Mouse (Mus musculus) stomach, embryonic 15.5 days (tissue): ENCODE data around the gene 1300017J02Rik. TPM values are rescaled to one million over a fixed set of nuclear protein-coding genes. Genes with fewer than 3 reads are reported as not detected.

Experiments used
- ATAC-seq: fragments of 200-750 bp; cut with Nextera tagmentation; 2 replicates; pipeline ENCODE4 v1.8.0; 2017; ENCODE audit warnings: low read depth, moderate number of reproducible peaks, moderate TSS enrichment; ENCODE audit not compliant: insufficient read depth, low FRiP score
- H3K27ac ChIP-seq: fragments of 300-500 bp; sonication (generic); 2 replicates; pipeline ENCODE4 v1.5.1; 2015; ENCODE audit warnings: mild to moderate bottlenecking, inconsistent platforms
- H3K27me3 ChIP-seq: fragments of 300-500 bp; sonication (generic); replicated peaks from 2 replicates; pipeline ENCODE4 v1.6.1; 2015; ENCODE audit warnings: inconsistent platforms
- H3K36me3 ChIP-seq: fragments of 300-500 bp; sonication (generic); 2 replicates; pipeline ENCODE4 v1.6.1; 2015; ENCODE audit warnings: inconsistent platforms
- H3K4me1 ChIP-seq: fragments of 300-500 bp; sonication (generic); 2 replicates; pipeline ENCODE4 v1.6.1; 2015; ENCODE audit warnings: inconsistent platforms
- H3K4me2 ChIP-seq: fragments of 300-500 bp; sonication (generic); 2 replicates; pipeline ENCODE4 v1.6.1; 2015; ENCODE audit warnings: mild to moderate bottlenecking, inconsistent platforms
- H3K4me3 ChIP-seq: fragments of 300-500 bp; sonication (generic); replicated peaks from 2 replicates; pipeline ENCODE4 v1.5.1; 2015; ENCODE audit warnings: inconsistent platforms
- H3K9ac ChIP-seq: fragments of 300-500 bp; sonication (generic); 2 replicates; pipeline ENCODE4 v1.6.1; 2015; ENCODE audit warnings: inconsistent platforms
- H3K9me3 ChIP-seq: fragments of 300-500 bp; sonication (generic); 2 replicates; pipeline ENCODE4 v1.6.1; 2016; ENCODE audit warnings: inconsistent platforms
- WGBS: fragments of 180-500 bp; shearing (Covaris S2); methylation state at CpG from one replicate; pipeline ENCODE4 v1.1.7; 2015; 5-methylcytosine and 5-hydroxymethylcytosine counted together
- polyA plus RNA-seq: library from polyadenylated mRNA; unstranded; fragments of >200 nt; fragmentation: Nextera tagmentation; extraction: Ambion mirVana; gene quantifications from 2 replicates; pipeline ENCODE4 v1.2.1, GENCODE M21; 2015

Gene 1300017J02Rik
- polyA plus RNA-seq, 1 experiment from 2014 or later = 6.6 TPM

DNA sequence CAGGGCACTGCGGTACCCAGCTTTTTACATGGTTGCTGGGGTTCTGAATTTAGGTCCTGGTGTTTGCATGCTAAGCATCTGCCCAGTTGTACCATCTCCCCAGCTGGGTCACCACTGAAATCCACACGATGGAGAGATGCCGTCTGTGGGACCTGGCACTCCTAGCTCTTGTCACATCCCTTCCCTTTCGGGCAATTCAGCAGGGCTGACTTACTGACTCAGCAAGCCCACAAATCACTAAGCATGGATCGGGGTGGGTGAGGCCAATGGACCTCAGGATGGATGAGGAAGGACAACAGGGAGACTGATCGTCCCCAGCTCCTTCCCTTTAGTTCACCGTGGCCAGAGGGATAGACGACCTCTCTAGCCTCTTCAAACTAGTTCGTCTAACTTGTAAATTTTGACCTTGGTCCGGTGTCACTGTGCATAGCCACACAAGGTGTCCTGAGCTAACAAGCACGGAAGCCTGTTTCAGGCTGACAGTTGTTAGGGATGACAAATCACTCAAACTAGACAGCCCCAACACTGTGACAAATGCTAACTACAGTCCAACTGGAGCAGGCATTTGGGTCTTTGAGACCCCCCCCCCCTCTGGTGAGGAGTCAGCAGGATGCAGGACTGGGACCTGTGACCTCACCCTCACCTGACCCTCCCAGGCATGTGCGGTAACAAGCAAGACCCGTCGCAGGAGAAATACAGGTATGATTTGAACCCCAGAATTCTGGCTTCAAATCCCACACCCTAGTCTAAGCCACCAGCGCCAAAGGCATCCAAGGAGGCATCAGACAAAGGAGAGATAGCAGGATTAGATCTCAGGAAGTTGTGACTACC is 75.6 kb downstream of the 1300017J02Rik start:
- Histone ChIP-seq H3K27me3 (no peaks in the 10 kb centered on the region), H3K27ac (no peak overlapping the region), H3K9ac (no peak overlapping the region), H3K4me3 (no peak overlapping the region), H3K36me3 (no peaks in the 10 kb centered on the region), H3K9me3 (no peaks in the 10 kb centered on the region), H3K4me1 (no peaks in the 10 kb centered on the region), H3K4me2 (no peak overlapping the region)
- 74% methylated on average over 15 of the region's 15 CpGs for WGBS
- no peak for ATAC-seq

DNA sequence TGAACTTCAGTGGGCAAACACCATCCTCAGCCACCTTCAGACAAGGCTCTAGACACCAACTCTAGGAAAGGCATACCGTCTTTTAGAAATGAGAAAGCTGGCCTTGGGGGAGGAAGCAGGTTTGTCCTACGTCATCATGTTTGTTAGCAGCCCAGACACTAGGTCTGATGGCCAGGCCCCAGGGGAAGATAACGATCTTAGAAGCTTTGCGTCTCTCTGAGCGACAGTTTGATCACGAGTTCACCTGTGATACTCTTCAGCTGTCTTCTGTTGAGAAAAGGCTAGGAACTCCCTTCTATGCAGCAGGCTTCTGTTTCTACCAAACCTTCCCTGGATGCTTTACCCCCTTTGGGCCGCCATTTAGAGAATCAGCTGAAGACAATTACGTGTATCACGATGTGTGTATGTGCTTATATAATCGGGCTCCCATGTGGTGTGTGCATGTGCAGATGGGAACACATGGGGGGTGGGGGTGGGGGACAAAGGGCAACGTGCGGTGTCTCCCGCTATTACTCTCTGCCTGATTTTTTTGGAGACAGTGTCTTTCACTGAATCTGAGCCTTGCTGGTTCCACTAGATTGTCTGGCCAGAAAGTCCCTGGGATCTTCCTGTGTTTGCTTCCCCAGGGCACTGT is 76.4 kb downstream of the 1300017J02Rik start:
- no peaks in the 10 kb centered on the region for H3K4me1 ChIP-seq
- ATAC-seq = no peak
- H3K9ac ChIP-seq = no peak overlapping the region
- H3K36me3 ChIP-seq = no peaks in the 10 kb centered on the region
- H3K4me3 ChIP-seq = no peak overlapping the region
- no peaks in the 10 kb centered on the region for H3K9me3 ChIP-seq
- no peak overlapping the region for H3K27ac ChIP-seq
- no peak overlapping the region for H3K4me2 ChIP-seq
- 75% methylated on average over 13 of the region's 13 CpGs for WGBS
- no peaks in the 10 kb centered on the region for H3K27me3 ChIP-seq

DNA sequence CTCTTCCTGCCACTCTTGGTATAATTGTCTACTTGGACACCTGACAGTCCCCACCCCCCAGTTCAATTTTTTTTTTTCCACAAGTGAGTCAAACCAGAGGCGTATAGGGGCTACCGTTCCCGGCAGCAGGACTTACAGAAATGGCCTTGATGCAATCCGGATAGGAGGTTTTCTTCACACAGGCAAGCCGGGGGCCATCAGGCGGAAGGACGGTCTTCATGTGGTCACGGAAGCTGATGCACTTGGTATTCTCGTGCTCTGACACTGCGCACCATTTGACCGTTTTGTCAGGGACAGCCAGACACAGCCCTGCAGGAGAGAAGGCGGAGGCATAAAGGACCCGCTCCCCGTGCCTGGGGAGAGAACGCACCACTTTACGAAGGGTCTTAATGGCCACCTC is 77.1 kb downstream of the 1300017J02Rik start:
- Histone ChIP-seq H3K9ac (no peak overlapping the region), H3K4me3 (no peak overlapping the region), H3K4me1 (no peaks in the 10 kb centered on the region), H3K27ac (no peak overlapping the region), H3K9me3 (no peaks in the 10 kb centered on the region), H3K4me2 (no peak overlapping the region), H3K27me3 (no peaks in the 10 kb centered on the region), H3K36me3 (no peaks in the 10 kb centered on the region)
- WGBS = 90% methylated on average over 16 of the region's 16 CpGs
- ATAC-seq = no peak

DNA sequence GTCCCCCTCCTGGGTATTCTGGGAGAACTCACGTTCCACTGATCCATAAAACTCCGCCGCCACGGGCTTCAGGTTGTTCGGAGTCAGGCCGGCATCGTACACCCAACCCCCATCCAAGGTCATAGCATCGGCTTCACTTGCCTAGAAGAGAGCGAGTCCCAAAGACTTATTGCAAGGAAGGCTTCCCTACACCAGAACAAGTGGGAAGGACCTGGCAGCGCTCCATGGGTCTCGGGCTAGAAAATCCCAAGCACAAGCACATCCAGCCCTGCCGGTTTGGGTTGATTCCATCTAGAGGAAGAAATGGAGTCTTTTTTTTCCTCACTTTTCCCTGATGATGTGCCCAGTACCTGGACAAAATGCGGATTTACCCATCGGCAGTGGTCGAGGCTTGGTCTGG is 78.1 kb downstream of the 1300017J02Rik start:
- Histone ChIP-seq H3K4me3 (no peak overlapping the region), H3K4me1 (no peaks in the 10 kb centered on the region), H3K9me3 (no peaks in the 10 kb centered on the region), H3K27ac (no peak overlapping the region), H3K27me3 (no peaks in the 10 kb centered on the region), H3K36me3 (no peaks in the 10 kb centered on the region), H3K4me2 (no peak overlapping the region), H3K9ac (no peak overlapping the region)
- ATAC-seq = no peak
- 86% methylated on average over 15 of the region's 15 CpGs for WGBS

DNA sequence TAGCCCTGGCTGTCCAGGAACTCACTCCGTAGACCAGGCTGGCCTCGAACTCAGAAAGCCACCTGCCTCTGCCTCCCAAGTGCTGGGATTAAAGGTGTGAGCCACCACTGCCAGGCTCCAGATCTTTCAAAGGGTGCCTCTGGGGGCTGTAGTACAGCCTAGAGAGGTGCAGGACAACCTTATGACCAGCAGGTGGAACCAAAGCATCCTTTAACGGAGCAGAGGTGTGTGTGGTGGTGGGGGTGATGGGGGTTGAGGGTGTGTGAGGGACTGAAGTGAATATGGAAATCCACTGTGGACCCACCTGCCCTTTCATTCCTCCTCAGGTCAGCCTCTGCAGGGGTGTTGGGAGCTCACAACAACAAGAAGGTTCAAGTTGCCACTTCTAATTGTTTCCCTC is 79.4 kb downstream of the 1300017J02Rik start:
- H3K9ac ChIP-seq = no peak overlapping the region
- H3K36me3 ChIP-seq = no peaks in the 10 kb centered on the region
- ATAC-seq = no peak
- H3K4me3 ChIP-seq = no peak overlapping the region
- H3K27me3 ChIP-seq = no peaks in the 10 kb centered on the region
- H3K4me1 ChIP-seq = no peaks in the 10 kb centered on the region
- no peak overlapping the region for H3K27ac ChIP-seq
- H3K4me2 ChIP-seq = no peak overlapping the region
- 71% methylated on average over 3 of the region's 3 CpGs for WGBS
- H3K9me3 ChIP-seq = no peaks in the 10 kb centered on the region

DNA sequence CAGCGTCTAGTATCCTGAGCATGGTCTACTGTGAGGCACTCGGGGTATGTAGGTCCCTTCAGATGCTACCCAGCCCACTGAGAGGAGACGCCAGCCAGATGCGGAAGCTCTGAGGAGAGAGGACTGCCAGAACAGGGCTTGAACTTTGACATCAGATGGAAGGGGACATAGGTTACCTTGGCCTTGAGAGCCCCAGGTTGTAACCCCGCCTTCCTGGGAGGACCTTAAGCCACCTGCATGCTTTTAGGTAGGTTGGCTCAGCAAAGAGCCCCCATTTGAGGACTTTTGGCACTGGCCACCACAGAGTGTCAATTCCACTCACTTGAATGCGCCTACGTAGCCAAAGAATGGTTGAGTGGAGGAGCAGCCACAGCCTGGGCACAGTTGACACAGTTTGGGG is 80.2 kb downstream of the 1300017J02Rik start:
- H3K36me3 ChIP-seq = no peaks in the 10 kb centered on the region
- no peak overlapping the region for H3K4me3 ChIP-seq
- no peaks in the 10 kb centered on the region for H3K4me1 ChIP-seq
- no peaks in the 10 kb centered on the region for H3K27me3 ChIP-seq
- no peak for ATAC-seq
- H3K27ac ChIP-seq = no peak overlapping the region
- WGBS = 91% methylated on average over 7 of the region's 7 CpGs
- no peak overlapping the region for H3K9ac ChIP-seq
- H3K9me3 ChIP-seq = no peaks in the 10 kb centered on the region
- no peak overlapping the region for H3K4me2 ChIP-seq

DNA sequence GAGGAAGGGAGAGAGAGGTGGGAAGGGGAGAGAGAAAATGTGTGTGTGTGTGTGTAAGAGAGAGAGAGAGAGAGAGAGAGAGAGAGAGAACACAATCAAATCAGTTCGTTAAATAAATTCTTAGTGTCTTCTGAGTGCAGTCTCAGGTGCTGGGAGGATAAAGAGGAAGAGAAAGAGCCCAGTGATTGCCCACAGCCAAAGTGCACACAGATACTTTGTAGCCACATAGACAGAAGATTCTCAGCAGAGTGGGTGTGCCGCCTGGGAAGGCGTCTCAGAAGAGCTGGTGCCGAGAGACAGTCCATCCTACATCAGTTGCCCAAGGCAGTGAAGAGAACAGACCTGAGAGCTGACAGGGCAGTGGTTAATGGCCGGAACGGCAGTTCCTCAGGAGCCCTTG is 90.6 kb downstream of the 1300017J02Rik start:
- H3K4me1 ChIP-seq = no peaks in the 10 kb centered on the region
- H3K36me3 ChIP-seq = no peaks in the 10 kb centered on the region
- H3K9me3 ChIP-seq = no peaks in the 10 kb centered on the region
- H3K27me3 ChIP-seq = no peaks in the 10 kb centered on the region
- no peak overlapping the region for H3K27ac ChIP-seq
- H3K4me2 ChIP-seq = no peak overlapping the region
- H3K9ac ChIP-seq = no peak overlapping the region
- no peak for ATAC-seq
- WGBS = 75% methylated on average over 6 of the region's 6 CpGs
- no peak overlapping the region for H3K4me3 ChIP-seq

DNA sequence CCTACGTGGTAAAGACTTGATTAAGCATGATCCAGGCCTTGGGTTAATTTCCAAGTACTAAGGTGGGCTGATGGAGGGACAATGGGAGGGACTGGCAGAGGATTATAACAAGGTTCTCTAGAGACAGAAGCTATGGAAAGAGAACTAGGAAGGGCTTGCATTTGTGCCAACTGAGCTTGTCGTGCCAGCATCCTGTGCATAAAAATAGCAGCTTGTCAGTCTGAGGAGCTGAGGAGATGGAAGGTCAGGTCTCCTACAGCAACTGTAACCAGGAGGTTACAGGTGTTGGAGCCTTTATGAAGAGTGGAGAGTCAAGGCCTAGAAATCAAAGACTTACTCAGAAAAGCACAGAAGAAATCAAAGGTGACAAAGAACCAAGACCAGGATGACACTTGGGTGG is 91.3 kb downstream of the 1300017J02Rik start:
- H3K4me2 ChIP-seq = no peak overlapping the region
- H3K27me3 ChIP-seq = no peaks in the 10 kb centered on the region
- WGBS = 64% methylated on average over 2 of the region's 2 CpGs

DNA sequence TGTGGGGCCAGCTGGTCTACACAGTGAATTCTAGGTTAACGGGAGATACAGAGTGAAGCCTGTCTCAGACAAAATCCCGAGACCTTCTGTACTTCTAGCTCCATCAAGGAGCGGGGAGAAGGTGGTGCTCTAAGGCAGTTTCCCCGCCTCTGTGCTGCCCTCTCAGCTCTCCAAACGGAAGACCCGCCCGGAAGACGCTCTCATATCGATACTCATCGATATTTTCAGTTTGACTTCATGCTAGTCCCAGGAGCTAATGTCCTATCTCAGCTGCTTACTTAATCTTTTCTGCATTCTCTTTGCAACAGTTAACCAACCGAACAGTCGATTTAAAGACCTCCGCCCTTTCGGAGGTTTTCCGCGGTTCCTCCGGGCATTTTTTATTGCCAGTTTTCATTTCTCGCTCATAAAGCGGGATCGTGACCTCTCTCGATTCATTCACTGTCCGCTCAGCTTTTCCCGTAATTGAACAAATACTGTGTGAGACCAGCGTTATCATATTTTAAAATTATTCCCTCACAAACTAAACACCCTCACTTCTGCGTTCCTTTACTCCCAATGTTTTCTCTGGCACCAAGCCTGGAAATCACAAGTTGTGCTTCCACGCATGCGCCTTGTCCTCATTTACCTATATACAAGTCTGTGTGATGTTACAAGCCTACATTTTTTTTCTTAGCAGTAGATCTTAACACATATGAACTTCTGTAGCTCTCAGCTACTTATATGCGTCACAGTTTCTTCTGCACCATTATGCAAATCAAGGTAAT is 92.0 kb downstream of the 1300017J02Rik start:
- Histone ChIP-seq H3K27ac (no peak overlapping the region), H3K9me3 (no peaks in the 10 kb centered on the region), H3K27me3 (no peaks in the 10 kb centered on the region), H3K4me2 (peak overlapping the region; percentile 25; the same call in 1 of the 2 replicates), H3K9ac (no peak overlapping the region), H3K4me1 (no peaks in the 10 kb centered on the region), H3K4me3 (no peak overlapping the region), H3K36me3 (no peaks in the 10 kb centered on the region)
- WGBS = 73% methylated on average over 28 of the region's 28 CpGs
- no peak for ATAC-seq

More for the DNA sequence above, 91.3 kb downstream of the 1300017J02Rik start:
- Histone ChIP-seq H3K4me1 (no peaks in the 10 kb centered on the region), H3K36me3 (no peaks in the 10 kb centered on the region), H3K27ac (no peak overlapping the region), H3K9ac (no peak overlapping the region), H3K4me3 (no peak overlapping the region), H3K9me3 (no peaks in the 10 kb centered on the region)
- ATAC-seq = no peak

DNA sequence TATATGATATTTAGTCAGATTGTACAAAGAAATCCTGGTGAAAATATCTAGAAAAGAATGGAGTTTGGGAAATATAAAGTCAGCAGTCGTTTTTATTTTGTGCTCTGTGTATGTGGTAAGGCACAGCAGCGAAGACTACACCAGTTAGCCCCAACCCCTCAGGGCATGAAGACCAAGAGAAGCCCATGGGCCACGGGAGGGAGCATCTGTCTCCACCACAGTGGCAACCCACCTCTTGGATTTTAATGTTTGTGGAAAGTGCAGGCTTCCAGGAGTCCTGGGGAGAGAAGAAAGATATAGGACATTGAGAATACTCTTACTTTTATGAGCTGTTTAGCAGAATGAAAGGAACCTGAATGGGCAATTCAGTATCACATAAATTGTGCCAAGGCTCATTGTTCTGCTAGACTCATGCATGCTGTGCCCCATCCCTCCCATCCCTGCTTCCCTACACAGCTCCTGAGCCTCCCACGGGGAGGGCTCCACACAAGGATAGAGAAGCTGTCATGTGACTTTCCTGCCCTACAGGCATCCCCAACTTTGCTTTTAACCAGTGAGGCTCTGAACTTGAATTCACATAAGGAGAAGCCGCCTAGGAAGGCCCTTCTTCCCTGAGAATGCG is 96.0 kb downstream of the 1300017J02Rik start:
- 67% methylated on average over 6 of the region's 6 CpGs for WGBS

DNA sequence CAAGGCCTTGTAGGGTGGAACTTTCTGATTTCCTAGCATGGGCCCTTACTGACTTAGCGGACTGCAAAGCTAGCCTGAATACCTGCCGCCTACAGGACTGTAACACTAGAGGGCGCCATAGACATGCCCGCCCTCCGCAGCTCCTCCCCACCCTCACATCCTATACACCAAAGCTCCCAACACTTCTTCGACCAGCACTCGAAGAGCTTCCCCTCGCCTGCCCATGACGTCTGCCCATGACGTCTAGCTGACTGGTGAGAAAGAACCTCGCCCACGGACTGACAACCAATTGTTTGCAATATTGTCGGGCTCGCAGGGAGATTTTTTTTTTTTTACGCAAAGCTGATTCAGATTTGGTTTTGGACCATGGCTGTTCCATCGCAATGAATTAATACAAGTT is 97.0 kb downstream of the 1300017J02Rik start:
- Histone ChIP-seq H3K9me3 (no peaks in the 10 kb centered on the region), H3K4me1 (no peaks in the 10 kb centered on the region), H3K4me2 (peak overlapping the region; percentile 61), H3K4me3 (peak overlapping the region; percentile 17; the same call in 1 of the 2 replicates), H3K36me3 (no peaks in the 10 kb centered on the region), H3K27me3 (no peaks in the 10 kb centered on the region), H3K27ac (no peak overlapping the region), H3K9ac (no peak overlapping the region)
- peak; percentile 83 for ATAC-seq
- 9% methylated on average over 16 of the region's 16 CpGs for WGBS

More for the DNA sequence above, 96.0 kb downstream of the 1300017J02Rik start:
- Histone ChIP-seq H3K4me2 (no peak overlapping the region), H3K27me3 (no peaks in the 10 kb centered on the region), H3K9ac (no peak overlapping the region), H3K4me1 (no peaks in the 10 kb centered on the region), H3K27ac (no peak overlapping the region), H3K36me3 (no peaks in the 10 kb centered on the region), H3K4me3 (no peak overlapping the region), H3K9me3 (no peaks in the 10 kb centered on the region)
- no peak for ATAC-seq
